22 mouse cellular contexts compared by ENCODE assay signal in the genomic region with DNA sequence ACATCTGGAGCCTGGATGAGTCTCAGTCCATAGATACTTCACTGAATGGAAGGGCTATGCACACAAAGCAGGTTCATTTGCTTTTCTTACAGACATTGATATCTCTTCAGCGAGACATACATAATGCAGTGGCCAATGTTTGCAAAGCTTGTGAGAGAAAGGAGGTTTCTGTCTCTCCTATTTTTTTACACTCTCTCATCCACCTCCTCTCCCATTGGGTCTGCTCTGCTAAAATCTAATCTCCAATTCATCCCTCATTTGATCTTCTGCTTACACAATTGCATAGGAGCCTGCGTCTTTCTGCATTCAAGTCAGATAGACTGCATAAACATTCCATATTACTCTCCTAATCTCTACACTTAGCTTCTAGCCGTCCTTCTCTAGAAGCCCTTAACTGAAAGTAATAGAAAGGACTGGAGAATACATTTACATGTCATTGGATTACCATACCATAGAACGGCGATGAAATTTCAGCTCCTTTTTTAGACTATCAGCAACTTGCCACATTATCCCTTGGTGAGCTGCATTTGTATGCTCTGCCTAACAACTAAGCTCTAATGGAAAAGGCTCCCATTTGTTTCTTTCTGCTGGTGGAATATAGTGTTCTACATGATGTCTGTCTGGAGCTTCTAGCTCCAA.
A peak's percentile ranks its signal among the peaks of the same experiment; 100 is the strongest.
DNase-seq lines count a peak whose midpoint lies in the region; ATAC-seq and TF ChIP-seq lines count a peak whose summit lies in the region.
"Had no signal": no experiment of that assay in that cellular context is flagged by ENCODE, and none has a peak within 500 bp of the region (broad histone marks: within the 10 kb centered on the region; RNA-seq: fewer than 3 reads in every experiment).

No protein-coding gene starts in this region.

- peak; percentile 67 for ATAC-seq in frontal cortex, adult (ENCODE audit: low TSS enrichment)
- peak; percentile 59 for ATAC-seq in midbrain, embryonic 11.5 days (ENCODE audit: low FRiP score)
- no peak for ATAC-seq in midbrain, embryonic 13.5 days
- ATAC-seq in midbrain, embryonic 12.5 days (ENCODE audit: low FRiP score, low read depth), result 0 out of 2 replicates have a peak, but pooled peaks have one; percentile 12
- no peak for ATAC-seq in midbrain, embryonic 16.5 days
- ATAC-seq: activated CD4-positive, CD25-positive, alpha-beta regulatory T cell, adult 4 months; CD4-positive, CD25-positive, alpha-beta regulatory T cell, adult 4 months; Patski had no signal

- no peak for TF ChIP-seq CTCF in layer of hippocampus, adult 2 months (conservative IDR thresholded peaks at IDR 0.05)

- no peak overlapping the region for H3K4me3 ChIP-seq in layer of hippocampus, adult 2 months
- no peak overlapping the region for H3K4me3 ChIP-seq in midbrain, embryonic 11.5 days (ENCODE audit: low read depth, low read length)
- no peak overlapping the region for H3K4me3 ChIP-seq in midbrain, embryonic 13.5 days (replicated peaks)
- no peak overlapping the region for H3K4me3 ChIP-seq in midbrain, embryonic 12.5 days
- no peak overlapping the region for H3K4me3 ChIP-seq in midbrain, embryonic 16.5 days (ENCODE audit: low read depth, low read length)

- no peak overlapping the region for H3K9ac ChIP-seq in midbrain, embryonic 11.5 days (ENCODE audit: low read length)
- no peak overlapping the region for H3K9ac ChIP-seq in midbrain, embryonic 13.5 days (replicated peaks)
- no peak overlapping the region for H3K9ac ChIP-seq in midbrain, embryonic 12.5 days (replicated peaks)
- no peak overlapping the region for H3K9ac ChIP-seq in midbrain, embryonic 16.5 days (ENCODE audit: low read depth, low read length)

- H3K36me3 ChIP-seq in midbrain, embryonic 11.5 days (ENCODE audit: control insufficient read depth, insufficient read depth, low read length), result no peaks in the 10 kb centered on the region
- H3K36me3 ChIP-seq in midbrain, embryonic 13.5 days, result no peaks in the 10 kb centered on the region
- no peaks in the 10 kb centered on the region for H3K36me3 ChIP-seq in midbrain, embryonic 12.5 days
- H3K36me3 ChIP-seq in midbrain, embryonic 16.5 days (ENCODE audit: control insufficient read depth, insufficient read depth, low read length), result no peaks in the 10 kb centered on the region
- H3K36me3 ChIP-seq: G1E had no signal

- no peak for DNase-seq in frontal cortex, postnatal 25 days (ENCODE audit: low spot score in 2 of 2)
- DNase-seq in layer of hippocampus, adult 2 months (ENCODE audit: low spot score in 2 of 2), result no peak
- DNase-seq in layer of hippocampus, adult 9-10 months (ENCODE audit: low spot score), result no peak
- DNase-seq in midbrain, embryonic 11.5 days (ENCODE audit: low spot score, missing footprints), result no peak
- DNase-seq: adrenal gland, adult 2 months; adrenal gland, adult 8-10 months; adrenal gland, postnatal 10 days; adrenal gland, postnatal 14 days; adrenal gland, postnatal 25 days; adrenal gland, postnatal 36 days; B cell, adult 2 months; cerebellum, adult 11 months; cerebellum, adult 11-12 months had no signal

- peak overlapping the region; percentile 18; the same call in 1 of the 2 replicates for H3K27ac ChIP-seq in layer of hippocampus, adult 2 months
- H3K27ac ChIP-seq in midbrain, embryonic 11.5 days (ENCODE audit: low read depth, low read length), result no peak overlapping the region
- H3K27ac ChIP-seq in midbrain, embryonic 13.5 days, result no peak overlapping the region
- no peak overlapping the region for H3K27ac ChIP-seq in midbrain, embryonic 12.5 days (replicated peaks)
- H3K27ac ChIP-seq in midbrain, embryonic 16.5 days (ENCODE audit: low read length), result no peak overlapping the region

- H3K4me1 ChIP-seq in midbrain, embryonic 11.5 days (ENCODE audit: control insufficient read depth, insufficient read depth, low read length), result no peaks in the 10 kb centered on the region
- peaks cover 6% of the 10 kb centered on the region; the same call in 1 of the 2 replicates for H3K4me1 ChIP-seq in midbrain, embryonic 13.5 days (replicated peaks)
- no peaks in the 10 kb centered on the region for H3K4me1 ChIP-seq in midbrain, embryonic 12.5 days
- no peaks in the 10 kb centered on the region for H3K4me1 ChIP-seq in midbrain, embryonic 16.5 days (ENCODE audit: control insufficient read depth, insufficient read depth, low read length)

- no peaks in the 10 kb centered on the region for H3K9me3 ChIP-seq in midbrain, embryonic 11.5 days (ENCODE audit: control insufficient read depth, low read length)
- no peaks in the 10 kb centered on the region for H3K9me3 ChIP-seq in midbrain, embryonic 13.5 days
- H3K9me3 ChIP-seq in midbrain, embryonic 12.5 days, result no peaks in the 10 kb centered on the region
- H3K9me3 ChIP-seq in midbrain, embryonic 16.5 days (replicated peaks; ENCODE audit: control insufficient read depth, low read length, poor library complexity, severe bottlenecking), result no peaks in the 10 kb centered on the region
- H3K9me3 ChIP-seq: G1E had no signal

- 67% methylated on average over 5 of the region's 5 CpGs for WGBS in midbrain, embryonic 11.5 days
- WGBS in midbrain, embryonic 13.5 days, result 53% methylated on average over 5 of the region's 5 CpGs
- WGBS in midbrain, embryonic 12.5 days, result 49% methylated on average over 5 of the region's 5 CpGs
- WGBS in midbrain, embryonic 16.5 days, result 42% methylated on average over 5 of the region's 5 CpGs

- H3K27me3 ChIP-seq in midbrain, embryonic 11.5 days (ENCODE audit: control insufficient read depth, insufficient read depth, low read length), result no peaks in the 10 kb centered on the region
- no peaks in the 10 kb centered on the region for H3K27me3 ChIP-seq in midbrain, embryonic 13.5 days
- no peaks in the 10 kb centered on the region for H3K27me3 ChIP-seq in midbrain, embryonic 12.5 days
- H3K27me3 ChIP-seq in midbrain, embryonic 16.5 days (ENCODE audit: control insufficient read depth, insufficient read depth, low read depth, low read length), result no peaks in the 10 kb centered on the region
- H3K27me3 ChIP-seq: CH12.LX, Patski had no signal

- no peak overlapping the region for H3K4me2 ChIP-seq in midbrain, embryonic 11.5 days
- no peak overlapping the region for H3K4me2 ChIP-seq in midbrain, embryonic 13.5 days (replicated peaks)
- no peak overlapping the region for H3K4me2 ChIP-seq in midbrain, embryonic 12.5 days (replicated peaks)
- no peak overlapping the region for H3K4me2 ChIP-seq in midbrain, embryonic 16.5 days (ENCODE audit: low read length)

Comparison
In these comparisons a context has a peak if more than half of its experiments do, and no peak if none do; other contexts are left out.
1. ATAC-seq: peak in frontal cortex, adult (single experiment), midbrain, embryonic 11.5 days (single experiment) and midbrain, embryonic 12.5 days (single experiment); none in midbrain, embryonic 13.5 days (single experiment) and midbrain, embryonic 16.5 days (single experiment).